Mouse (Mus musculus) intestine, embryonic 14.5 days (tissue): ENCODE results near the gene Zfp526. TPM values are rescaled to one million over a fixed set of nuclear protein-coding genes. Genes with fewer than 3 reads are reported as not detected.

Experiments used
- ATAC-seq: fragments of 200-750 bp; cut with Nextera tagmentation; replicated peaks from 2 replicates; pipeline ENCODE4 v1.8.0; 2017; ENCODE audit warnings: low read depth, moderate number of reproducible peaks, moderate TSS enrichment, moderate library complexity; ENCODE audit not compliant: low FRiP score, low TSS enrichment
- DNase-seq: peaks from one replicate; pipeline ENCODE4 v3.0.0-alpha.2; 2018; ENCODE audit warnings: low spot score
- H3K27ac ChIP-seq: fragments of 300-500 bp; sonication (generic); 2 replicates; pipeline ENCODE4 v1.5.1; 2014; ENCODE audit warnings: low read depth, mild to moderate bottlenecking, control low read depth
- H3K27me3 ChIP-seq: fragments of 300-500 bp; sonication (generic); replicated peaks from 2 replicates; pipeline ENCODE4 v1.6.1; 2014; ENCODE audit warnings: low read length, control low read depth; ENCODE audit not compliant: control insufficient read depth, insufficient read depth
- H3K36me3 ChIP-seq: fragments of 300-500 bp; sonication (generic); 2 replicates; pipeline ENCODE4 v1.6.1; 2014; ENCODE audit warnings: low read length, control low read depth; ENCODE audit not compliant: control insufficient read depth, insufficient read depth
- H3K4me1 ChIP-seq: fragments of 300-500 bp; sonication (generic); replicated peaks from 2 replicates; pipeline ENCODE4 v1.6.1; 2014; ENCODE audit warnings: low read length, control low read depth, mixed read lengths; ENCODE audit not compliant: control insufficient read depth, insufficient read depth
- H3K4me2 ChIP-seq: fragments of 300-500 bp; sonication (generic); 2 replicates; pipeline ENCODE4 v1.6.1; 2014; ENCODE audit warnings: low read length
- H3K4me3 ChIP-seq: fragments of 300-500 bp; sonication (generic); 2 replicates; pipeline ENCODE4 v1.5.1; 2014; ENCODE audit warnings: low read depth, low read length, control low read depth, mixed read lengths
- H3K9ac ChIP-seq: fragments of 300-500 bp; sonication (generic); 2 replicates; pipeline ENCODE4 v1.6.1; 2014; ENCODE audit warnings: mild to moderate bottlenecking, low read length
- H3K9me3 ChIP-seq: fragments of 300-500 bp; sonication (generic); 2 replicates; pipeline ENCODE4 v1.6.1; 2016; ENCODE audit warnings: low read length, control low read depth; ENCODE audit not compliant: control insufficient read depth
- WGBS: fragments of 180-500 bp; shearing (Covaris S2); extraction: QIAGEN DNeasy Blood & Tissue Kit; methylation state at CpG from one replicate; pipeline ENCODE4 v1.1.7; 2014; 5-methylcytosine and 5-hydroxymethylcytosine counted together
- polyA plus RNA-seq: library from polyadenylated mRNA; unstranded; fragments of >200 nt; fragmentation: Nextera tagmentation; extraction: Ambion mirVana; gene quantifications from 2 replicates; pipeline ENCODE4 v1.2.1, GENCODE M21; 2014

Gene Zfp526
- polyA plus RNA-seq, 1 experiment from 2014 or later, result 4.2 TPM

DNA sequence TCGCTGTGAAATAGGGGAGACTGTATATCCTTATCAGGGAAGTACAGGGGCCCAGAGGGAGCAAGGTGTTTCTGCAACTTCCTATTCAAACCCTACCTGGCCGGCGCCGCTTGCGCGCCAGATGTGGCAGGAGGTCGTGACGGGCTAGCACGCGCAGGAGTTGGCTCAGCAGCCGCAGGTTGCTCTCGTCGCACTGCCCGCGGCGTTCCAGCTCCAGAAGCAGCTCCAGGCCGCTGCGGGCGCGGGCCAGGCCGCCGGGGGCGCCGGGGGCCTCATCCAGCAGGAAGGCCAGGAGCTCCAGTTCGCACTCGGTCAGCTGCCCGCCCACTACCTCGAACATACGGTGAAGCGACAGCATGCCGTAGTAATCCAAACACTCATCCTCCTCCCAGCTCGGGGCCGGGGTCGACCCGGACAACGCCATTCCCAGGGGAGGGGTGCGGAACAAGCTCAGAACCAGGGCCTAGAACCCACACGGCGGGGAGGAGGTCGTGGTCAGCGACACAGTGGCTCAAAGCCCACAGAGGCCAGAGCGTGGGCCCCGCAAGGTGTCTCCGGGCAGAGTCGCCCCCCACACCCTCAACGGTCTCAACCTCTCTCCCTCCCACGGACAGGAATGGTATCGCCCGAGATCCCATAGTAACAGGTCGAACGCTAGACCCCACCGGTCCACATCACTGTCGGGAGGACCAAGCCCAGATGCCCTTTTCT is 2.4 kb upstream of the Zfp526 start:
- peak; percentile 87 for DNase-seq
- no peaks in the 10 kb centered on the region for H3K27me3 ChIP-seq
- peak overlapping the region; percentile 63 for H3K9ac ChIP-seq
- peaks cover 13% of the 10 kb centered on the region; the same call in 1 of the 2 replicates for H3K36me3 ChIP-seq
- no peaks in the 10 kb centered on the region for H3K9me3 ChIP-seq
- under 1% methylated on average over 53 of the region's 53 CpGs for WGBS
- H3K4me1 ChIP-seq, result peaks cover 29% of the 10 kb centered on the region
- peak overlapping the region; percentile 80 for H3K27ac ChIP-seq
- ATAC-seq, result peak; percentile 42
- peak overlapping the region; percentile 83 for H3K4me2 ChIP-seq
- H3K4me3 ChIP-seq, result peak overlapping the region; percentile 72

DNA sequence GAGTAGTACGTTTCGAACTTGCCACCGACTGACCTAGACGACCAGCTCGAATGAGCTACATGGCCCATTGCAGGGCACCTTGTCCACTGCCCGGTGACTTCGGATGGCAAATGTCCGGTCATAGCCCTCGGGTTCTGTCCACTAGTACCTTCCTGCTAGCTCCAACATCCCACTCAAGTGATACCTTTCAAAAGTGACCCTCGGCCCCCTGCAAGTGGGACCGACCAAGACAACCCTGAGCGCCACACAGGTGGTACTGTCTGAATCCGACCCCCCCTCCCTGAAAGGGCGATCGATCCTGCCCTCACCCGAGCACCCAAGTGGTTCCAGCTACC is 1.8 kb upstream of the Zfp526 start:
- Histone ChIP-seq H3K9me3 (no peaks in the 10 kb centered on the region), H3K27ac (peak overlapping the region; percentile 80), H3K27me3 (no peaks in the 10 kb centered on the region), H3K4me1 (peaks cover 29% of the 10 kb centered on the region), H3K4me3 (peak overlapping the region; percentile 72), H3K4me2 (peak overlapping the region; percentile 83), H3K36me3 (peaks cover 19% of the 10 kb centered on the region), H3K9ac (peak overlapping the region; percentile 63)
- no peak for DNase-seq
- WGBS, result under 1% methylated on average over 16 of the region's 16 CpGs
- ATAC-seq, result peak; percentile 30

DNA sequence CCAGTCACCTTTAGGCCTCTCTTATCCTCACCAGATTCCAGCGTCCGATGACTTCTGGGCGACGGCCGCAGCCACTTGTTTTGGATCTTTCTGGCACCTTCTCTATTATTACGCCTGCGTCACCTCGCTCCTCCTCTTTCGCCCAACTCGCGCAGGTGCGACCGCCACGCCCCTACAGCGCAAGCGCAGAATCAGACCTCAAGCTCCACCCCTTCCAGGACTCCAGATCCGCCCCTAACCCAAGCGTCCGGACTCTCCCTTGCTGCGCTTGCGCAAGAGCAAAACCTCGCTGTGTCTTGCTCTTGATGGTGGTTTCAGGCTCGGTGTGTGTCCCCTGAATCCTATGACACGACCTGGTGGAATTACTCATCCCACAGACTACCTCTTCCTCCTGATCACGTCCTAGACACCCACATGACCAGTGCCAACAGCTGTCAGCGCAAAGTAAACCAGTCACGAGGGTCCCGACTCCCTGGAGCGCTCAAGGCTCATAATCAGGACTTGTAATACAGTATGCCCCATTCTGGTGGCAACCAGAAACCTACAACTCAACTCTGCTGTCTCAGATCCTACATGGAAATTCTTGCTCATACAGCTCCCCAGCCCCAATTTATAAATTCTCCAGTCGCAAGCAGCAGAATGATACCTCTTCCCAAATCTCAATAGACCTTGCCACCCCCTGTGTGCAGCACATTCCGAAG is 1.3 kb upstream of the Zfp526 start:
- WGBS, result 4% methylated on average over 31 of the region's 31 CpGs

DNA sequence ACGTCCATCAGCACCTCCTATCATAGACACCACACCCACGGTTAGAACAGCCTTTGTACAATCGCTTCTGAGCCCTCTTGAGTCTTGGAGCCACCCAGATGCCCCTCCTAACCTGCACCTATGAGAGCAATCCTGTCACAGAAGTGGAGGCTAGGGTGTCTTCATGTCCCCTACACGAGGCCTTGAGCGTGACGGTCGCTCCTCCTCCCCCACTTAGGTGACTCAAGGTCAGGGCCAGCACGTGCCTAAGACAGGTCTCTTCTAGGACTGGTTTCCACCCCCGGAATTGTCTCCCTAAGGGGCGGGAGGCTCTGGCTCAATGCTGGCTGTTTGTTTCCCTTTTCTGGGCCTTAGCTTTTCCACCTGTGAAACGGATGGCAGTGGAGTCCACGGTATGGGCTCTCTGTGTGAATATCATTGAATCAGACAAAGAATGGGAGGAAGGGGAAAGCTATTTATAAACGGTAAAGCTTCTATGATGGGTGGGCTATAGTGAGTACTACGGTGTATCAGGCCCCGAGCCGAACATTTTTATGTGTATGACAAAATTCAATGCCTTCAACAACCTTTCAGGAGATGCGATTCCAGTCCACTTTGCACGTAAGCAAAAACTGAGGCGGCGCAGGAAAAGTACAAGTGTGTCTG is 646 bp upstream of the Zfp526 start, which contains the start of gene Dedd2:
Dedd2 (minus strand) TSS at position 159 of the 645 bp plus-strand sequence.
- DNase-seq (no peak), ATAC-seq (no peak)
- Histone ChIP-seq H3K4me3 (peak within 1 kb of the TSS; percentile 72), H3K4me2 (peak within 1 kb of the TSS; percentile 83), H3K4me1 (peaks cover 29% of the 10 kb centered on the region), H3K9ac (peak within 1 kb of the TSS; percentile 63), H3K36me3 (peaks cover 25% of the 10 kb centered on the region), H3K9me3 (no peaks in the 10 kb centered on the region), H3K27ac (peak within 1 kb of the TSS; percentile 80), H3K27me3 (no peaks in the 10 kb centered on the region)
- 6% methylated on average over 20 of the region's 20 CpGs for WGBS

More for the DNA sequence above, 1.3 kb upstream of the Zfp526 start:
- DNase-seq (peak; percentile 93), ATAC-seq (peak; percentile 63)
- Histone ChIP-seq H3K4me2 (peak overlapping the region; percentile 83), H3K4me1 (peaks cover 29% of the 10 kb centered on the region), H3K4me3 (peak overlapping the region; percentile 72), H3K36me3 (peaks cover 23% of the 10 kb centered on the region), H3K9ac (peak overlapping the region; percentile 63), H3K9me3 (no peaks in the 10 kb centered on the region), H3K27ac (peak overlapping the region; percentile 80; the same call in 1 of the 2 replicates), H3K27me3 (no peaks in the 10 kb centered on the region)

DNA sequence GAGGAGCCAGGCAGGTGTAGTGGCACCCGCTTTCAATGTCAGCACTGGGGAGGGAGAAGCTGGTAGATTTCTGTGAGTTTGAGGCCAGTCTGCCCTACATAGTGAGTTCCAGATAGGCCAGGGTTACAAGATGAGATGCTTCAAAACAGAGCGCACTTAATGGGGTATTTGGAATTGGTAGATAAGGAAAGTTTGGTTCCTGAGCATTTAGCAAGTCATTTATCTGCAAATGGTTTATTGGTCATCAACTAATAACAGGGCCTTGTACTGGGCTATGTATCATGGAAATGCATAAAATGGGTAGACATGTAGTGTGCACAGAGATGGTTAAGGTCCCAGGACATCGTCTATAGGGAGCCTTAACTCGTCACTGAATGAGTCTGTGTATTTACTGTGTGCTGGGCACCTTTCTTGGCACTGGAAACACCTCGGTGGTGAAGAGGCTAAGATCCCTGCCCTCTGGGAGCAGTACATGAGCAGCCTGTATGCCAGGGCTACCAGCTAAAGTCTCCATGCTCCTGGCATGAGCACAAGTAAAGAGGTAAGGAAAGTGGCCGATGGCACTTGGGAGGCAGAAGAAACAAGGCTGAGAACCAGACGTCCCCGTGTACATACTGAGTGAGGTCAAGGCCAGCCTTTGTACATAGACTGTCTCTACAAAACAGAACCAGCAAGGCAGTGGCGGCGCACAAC is 1.2 kb downstream of the Zfp526 start:
- DNase-seq (no peak), ATAC-seq (no peak)
- Histone ChIP-seq H3K4me1 (peaks cover 29% of the 10 kb centered on the region), H3K9ac (peak overlapping the region; percentile 54), H3K27me3 (no peaks in the 10 kb centered on the region), H3K27ac (no peak overlapping the region), H3K4me3 (peak overlapping the region; percentile 71), H3K4me2 (peak overlapping the region; percentile 83), H3K9me3 (no peaks in the 10 kb centered on the region), H3K36me3 (peaks cover 43% of the 10 kb centered on the region)
- 82% methylated on average over 10 of the region's 10 CpGs for WGBS

DNA sequence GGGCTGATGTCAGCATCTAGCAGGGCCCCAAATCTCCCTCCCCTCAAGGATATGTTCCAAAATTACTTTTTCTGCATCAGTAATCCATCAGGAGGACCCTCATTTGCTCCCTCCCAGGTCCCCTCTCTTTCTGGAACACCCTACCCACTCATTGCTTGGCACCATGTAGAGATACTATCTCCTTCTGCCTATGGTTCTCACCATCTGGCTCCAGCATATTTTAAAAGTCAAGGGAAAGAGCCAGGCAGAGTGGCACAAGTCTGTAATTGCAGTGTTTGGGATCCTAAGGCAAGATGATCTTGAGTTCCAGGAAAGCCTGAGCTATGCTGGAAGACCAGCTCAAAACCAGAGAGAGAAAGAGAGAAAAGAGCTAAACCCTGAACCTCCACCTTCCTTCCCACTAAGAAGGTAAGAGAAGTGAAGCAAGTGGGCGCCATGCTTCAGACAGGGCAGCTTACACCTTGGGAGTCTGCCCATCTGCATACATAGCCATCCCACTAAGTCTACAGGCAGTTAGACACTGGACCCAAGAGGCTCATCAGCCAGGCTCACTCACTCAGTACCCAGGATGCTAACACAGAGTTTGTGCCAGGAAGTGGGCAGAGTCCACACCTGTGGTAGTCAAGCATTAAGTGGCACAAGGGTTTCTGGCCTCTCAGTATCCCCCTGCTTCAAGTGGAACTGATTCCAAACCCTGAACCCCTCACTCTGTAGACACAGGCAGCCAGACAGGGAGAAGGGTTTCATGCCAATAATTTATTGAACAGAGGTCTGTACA is 6.5 kb downstream of the Zfp526 start:
- Histone ChIP-seq H3K27ac (no peak overlapping the region), H3K4me3 (no peak overlapping the region), H3K9me3 (no peaks in the 10 kb centered on the region), H3K4me1 (0 out of 2 replicates have a peak, but pooled peaks cover 3% of the 10 kb centered on the region), H3K4me2 (no peak overlapping the region), H3K36me3 (peaks cover 92% of the 10 kb centered on the region), H3K27me3 (no peaks in the 10 kb centered on the region), H3K9ac (no peak overlapping the region)
- 78% methylated on average over 1 of the region's 1 CpGs for WGBS
- DNase-seq (no peak), ATAC-seq (no peak)

DNA sequence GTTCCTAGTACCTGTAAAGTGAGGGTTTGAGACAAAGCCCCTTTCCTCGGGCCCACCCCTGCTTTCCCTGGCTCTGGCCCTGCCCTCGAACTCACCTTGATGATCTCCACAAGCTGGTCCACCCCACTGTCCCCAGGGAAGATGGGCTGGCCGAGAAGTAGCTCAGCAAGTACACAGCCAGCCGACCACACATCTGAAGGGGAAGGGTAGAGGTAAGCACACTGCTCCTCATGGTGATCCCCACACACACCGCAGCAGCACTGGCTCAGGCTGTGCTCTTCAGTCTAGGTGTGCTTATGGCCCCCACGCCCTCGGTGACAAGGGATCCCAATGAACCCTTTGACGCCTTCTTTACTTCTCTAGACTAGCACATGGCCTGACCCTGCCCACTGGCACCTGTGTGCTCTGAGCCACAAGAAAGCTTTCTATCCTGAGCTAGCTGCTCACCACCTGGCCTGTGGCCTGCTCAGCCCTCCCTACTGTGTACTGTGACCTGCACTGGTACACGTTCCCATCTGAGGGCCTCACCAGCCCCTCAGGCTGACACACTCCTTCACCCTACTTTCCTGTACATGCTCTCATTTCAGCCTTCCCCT is 9.6 kb downstream of the Zfp526 start:
- WGBS, result 86% methylated on average over 9 of the region's 9 CpGs
- Histone ChIP-seq H3K4me2 (no peak overlapping the region), H3K27me3 (no peaks in the 10 kb centered on the region), H3K27ac (no peak overlapping the region), H3K4me3 (no peak overlapping the region), H3K36me3 (peaks cover 92% of the 10 kb centered on the region), H3K9ac (no peak overlapping the region), H3K9me3 (no peaks in the 10 kb centered on the region), H3K4me1 (peaks cover 2% of the 10 kb centered on the region; the same call in 1 of the 2 replicates)
- ATAC-seq (no peak), DNase-seq (no peak)
